Mouse (Mus musculus) embryonic facial prominence, embryonic 11.5 days (tissue): ENCODE measurements around the gene Rpp25l. TPM values are rescaled to one million over a fixed set of nuclear protein-coding genes. Genes with fewer than 3 reads are reported as not detected.
A peak's percentile ranks its signal among the peaks of the same experiment; 100 is the strongest.

Experiments
- ATAC-seq: fragments of 200-750 bp; cut with Nextera tagmentation; replicated peaks from 2 replicates; pipeline ENCODE4 v1.8.0; 2017; ENCODE audit warnings: low read depth; ENCODE audit not compliant: insufficient number of reproducible peaks, low FRiP score, low TSS enrichment
- DNase-seq: peaks from one replicate; pipeline ENCODE4 v3.0.0-alpha.2; 2015; ENCODE audit warnings: low spot score
- H3K27ac ChIP-seq: fragments of 300-500 bp; sonication (generic); replicated peaks from 2 replicates; pipeline ENCODE4 v1.5.1; 2014; ENCODE audit warnings: mild to moderate bottlenecking, low read depth, low read length, control low read depth
- H3K27me3 ChIP-seq: fragments of 300-500 bp; sonication (generic); 2 replicates; pipeline ENCODE4 v1.6.1; 2014; ENCODE audit warnings: mild to moderate bottlenecking, low read length, moderate library complexity, mixed read lengths; ENCODE audit not compliant: control insufficient read depth, insufficient read depth
- H3K36me3 ChIP-seq: fragments of 300-500 bp; sonication (generic); replicated peaks from 2 replicates; pipeline ENCODE4 v1.6.1; 2014; ENCODE audit warnings: low read depth, mild to moderate bottlenecking, low read length, moderate library complexity, mixed read lengths; ENCODE audit not compliant: control insufficient read depth, insufficient read depth
- H3K4me1 ChIP-seq: fragments of 300-500 bp; sonication (generic); 2 replicates; pipeline ENCODE4 v1.6.1; 2014; ENCODE audit warnings: low read length, mixed read lengths; ENCODE audit not compliant: control insufficient read depth, insufficient read depth
- H3K4me2 ChIP-seq: fragments of 300-500 bp; sonication (generic); 2 replicates; pipeline ENCODE4 v1.6.1; 2014; ENCODE audit warnings: low read depth, mild to moderate bottlenecking, control low read depth, low read length, moderate library complexity
- H3K4me3 ChIP-seq: fragments of 300-500 bp; sonication (generic); 2 replicates; pipeline ENCODE4 v1.5.1; 2014; ENCODE audit warnings: low read depth, low read length, control low read depth
- H3K9ac ChIP-seq: fragments of 300-500 bp; sonication (generic); replicated peaks from 2 replicates; pipeline ENCODE4 v1.6.1; 2014; ENCODE audit warnings: mild to moderate bottlenecking, control low read depth, low read length
- H3K9me3 ChIP-seq: fragments of 300-500 bp; sonication (generic); replicated peaks from 2 replicates; pipeline ENCODE4 v1.6.1; 2016; ENCODE audit warnings: mild to moderate bottlenecking, low read length, inconsistent platforms, mixed read lengths; ENCODE audit not compliant: control insufficient read depth
- WGBS: fragments of 180-500 bp; shearing (Covaris S2); extraction: QIAGEN DNeasy Blood & Tissue Kit; methylation state at CpG from one replicate; pipeline ENCODE4 v1.1.7; 2014; 5-methylcytosine and 5-hydroxymethylcytosine counted together
- polyA plus RNA-seq: library from polyadenylated mRNA; unstranded; fragments of >200 nt; fragmentation: Nextera tagmentation; extraction: Ambion mirVana; gene quantifications from 2 replicates; pipeline ENCODE4 v1.2.1, GENCODE M21; 2014

Rpp25l gene
- polyA plus RNA-seq, 1 experiment from 2014 or later = 89.4 TPM

DNA sequence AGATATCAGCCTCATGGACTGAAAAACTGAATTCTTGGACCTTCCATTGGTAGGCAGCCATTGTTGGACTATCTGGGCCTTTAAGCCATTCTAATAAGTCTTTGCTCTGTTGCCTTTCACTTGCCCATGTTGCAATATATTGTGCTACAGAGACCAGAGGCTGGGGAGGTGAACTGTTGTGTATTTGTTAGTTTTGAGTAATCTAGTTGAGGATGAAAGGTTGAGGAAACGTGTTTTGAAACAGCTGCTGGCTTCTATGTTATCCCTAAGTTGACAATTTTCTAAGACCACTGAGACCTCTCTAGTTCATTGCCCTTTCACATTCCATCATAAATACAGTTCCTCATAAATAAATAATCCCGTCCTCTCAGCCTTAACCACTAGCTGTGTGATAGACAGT is 30.8 kb upstream of the Rpp25l start:
- Histone ChIP-seq H3K9ac (no peak overlapping the region), H3K4me1 (no peaks in the 10 kb centered on the region), H3K27ac (no peak overlapping the region), H3K9me3 (0 out of 2 replicates have a peak, but pooled peaks cover 4% of the 10 kb centered on the region), H3K27me3 (no peaks in the 10 kb centered on the region), H3K4me3 (no peak overlapping the region), H3K4me2 (no peak overlapping the region), H3K36me3 (no peaks in the 10 kb centered on the region)
- DNase-seq (no peak), ATAC-seq (no peak)
- 86% methylated on average over 2 of the region's 2 CpGs for WGBS

DNA sequence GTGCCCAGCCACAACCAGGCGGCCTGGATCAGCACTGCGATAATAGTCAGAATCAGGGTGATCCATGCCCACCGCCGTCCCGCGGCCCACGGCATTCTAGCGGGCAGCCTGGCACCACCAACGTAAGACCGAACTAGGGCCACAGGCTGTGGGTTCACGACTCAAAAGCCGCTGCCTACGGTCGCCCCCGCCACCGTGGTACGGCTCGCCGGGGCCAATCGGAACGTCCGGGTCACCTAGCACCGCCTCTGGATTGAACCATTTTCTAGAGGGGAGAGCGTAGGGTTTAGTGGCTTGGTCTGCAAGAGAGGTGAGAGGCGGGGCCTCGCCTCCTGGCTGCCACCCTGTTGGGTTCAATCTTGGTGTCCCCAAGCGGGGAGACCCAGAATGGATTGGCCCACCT is 27.8 kb upstream of the Rpp25l start:
- Histone ChIP-seq H3K27ac (peak overlapping the region; percentile 15; the same call in 1 of the 2 replicates), H3K9ac (peak overlapping the region; percentile 68), H3K4me1 (no peaks in the 10 kb centered on the region), H3K36me3 (peaks cover 3% of the 10 kb centered on the region), H3K27me3 (no peaks in the 10 kb centered on the region), H3K4me2 (peak overlapping the region; percentile 75), H3K4me3 (peak overlapping the region; percentile 56), H3K9me3 (0 out of 2 replicates have a peak, but pooled peaks cover 4% of the 10 kb centered on the region)
- ATAC-seq (peak; percentile 93), DNase-seq (peak; percentile 98)
- under 1% methylated on average over 26 of the region's 27 CpGs for WGBS

- H3K27me3 ChIP-seq = no peaks in the 10 kb centered on the region
- peak overlapping the region; percentile 68 for H3K9ac ChIP-seq
- 1% methylated on average over 48 of the region's 48 CpGs for WGBS
- peak overlapping the region; percentile 75 for H3K4me2 ChIP-seq
- H3K4me1 ChIP-seq = no peaks in the 10 kb centered on the region
- peak overlapping the region; percentile 56 for H3K4me3 ChIP-seq
- H3K27ac ChIP-seq = peak overlapping the region; percentile 15; the same call in 1 of the 2 replicates
- DNase-seq (peak; percentile 19), ATAC-seq (peak; percentile 81)
- peaks cover 3% of the 10 kb centered on the region for H3K36me3 ChIP-seq
- no peaks in the 10 kb centered on the region for H3K9me3 ChIP-seq
These were observed 27.2 kb upstream of the Rpp25l start for GRCm38 (mm10) chr4:41740380-41741157.

- Histone ChIP-seq H3K27me3 (no peaks in the 10 kb centered on the region), H3K36me3 (peaks cover 3% of the 10 kb centered on the region), H3K27ac (no peak overlapping the region), H3K9me3 (no peaks in the 10 kb centered on the region), H3K9ac (no peak overlapping the region), H3K4me3 (no peak overlapping the region), H3K4me2 (no peak overlapping the region), H3K4me1 (no peaks in the 10 kb centered on the region)
- ATAC-seq (no peak), DNase-seq (no peak)
- WGBS = 94% methylated on average over 13 of the region's 13 CpGs
These were observed 25.9 kb upstream of the Rpp25l start for GRCm38 (mm10) chr4:41739260-41739659.

DNA sequence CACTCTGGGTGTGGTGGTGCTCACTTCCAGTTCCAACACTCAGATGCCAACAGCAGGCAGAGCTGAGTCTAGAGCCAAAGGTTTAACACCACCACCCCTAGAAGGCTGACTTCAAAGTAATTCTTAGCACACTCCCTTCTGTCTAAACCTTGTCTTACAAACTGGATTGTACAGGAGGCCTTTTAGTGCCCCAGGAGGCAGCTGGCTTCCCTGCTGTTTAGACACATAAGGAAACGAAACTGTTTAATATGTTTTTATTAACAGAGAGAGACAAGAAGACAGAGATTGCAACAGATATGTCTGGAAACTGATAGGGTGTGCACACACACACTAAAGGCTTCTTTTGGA is 24.9 kb upstream of the Rpp25l start:
- Histone ChIP-seq H3K4me3 (no peak overlapping the region), H3K4me2 (no peak overlapping the region), H3K27ac (no peak overlapping the region), H3K9ac (no peak overlapping the region), H3K4me1 (no peaks in the 10 kb centered on the region), H3K27me3 (no peaks in the 10 kb centered on the region), H3K36me3 (peaks cover 3% of the 10 kb centered on the region), H3K9me3 (no peaks in the 10 kb centered on the region)
- ATAC-seq (no peak), DNase-seq (no peak)
- 67% methylated on average over 1 of the region's 1 CpGs for WGBS

DNA sequence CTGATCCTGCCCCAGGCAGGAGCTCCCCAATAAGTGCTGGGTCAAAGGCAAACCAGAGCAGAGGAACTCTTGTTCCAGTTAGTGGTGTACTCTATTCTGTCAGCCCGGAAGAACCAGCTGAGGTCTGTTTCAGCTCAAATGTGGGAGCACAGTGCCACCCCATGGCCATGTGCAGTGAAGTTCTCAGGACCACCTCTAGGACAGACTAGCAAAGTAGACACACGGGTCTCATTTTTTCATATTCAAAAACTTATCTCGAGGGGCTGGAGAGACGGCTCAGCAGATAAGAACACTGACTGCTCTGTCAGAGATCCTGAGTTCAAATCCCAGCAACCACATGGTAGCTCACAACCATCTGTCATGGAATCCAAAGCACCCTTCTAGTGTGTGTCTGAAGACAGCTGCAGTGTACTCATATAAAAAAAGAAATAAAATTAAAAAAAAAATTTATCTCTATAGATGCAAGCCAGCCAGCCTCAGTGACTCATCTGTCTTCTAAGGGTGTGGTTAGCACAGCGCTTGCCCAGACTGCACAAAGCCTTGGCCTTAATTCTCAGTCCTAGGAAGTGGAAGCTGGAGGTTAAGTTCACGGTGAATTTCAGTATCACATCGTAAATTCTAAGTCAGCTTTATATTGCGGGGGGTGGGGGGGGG is 24.4 kb upstream of the Rpp25l start:
- no peaks in the 10 kb centered on the region for H3K9me3 ChIP-seq
- ATAC-seq (0 out of 2 replicates have a peak, but pooled peaks have one; percentile 20), DNase-seq (peak; percentile 80)
- peaks cover 1% of the 10 kb centered on the region; the same call in 1 of the 2 replicates for H3K27me3 ChIP-seq
- H3K4me1 ChIP-seq = no peaks in the 10 kb centered on the region
- H3K4me2 ChIP-seq = no peak overlapping the region
- no peak overlapping the region for H3K4me3 ChIP-seq
- 56% methylated on average over 8 of the region's 8 CpGs for WGBS
- H3K36me3 ChIP-seq = peaks cover 3% of the 10 kb centered on the region
- no peak overlapping the region for H3K27ac ChIP-seq
- H3K9ac ChIP-seq = no peak overlapping the region

- no peak within 1 kb of the TSS for H3K27ac ChIP-seq
- H3K36me3 ChIP-seq = no peaks in the 10 kb centered on the region
- DNase-seq = peak; percentile 47
- peaks cover 4% of the 10 kb centered on the region; the same call in 1 of the 2 replicates for H3K4me1 ChIP-seq
- no peak for ATAC-seq
- no peaks in the 10 kb centered on the region for H3K9me3 ChIP-seq
- peak within 1 kb of the TSS; percentile 29 for H3K4me3 ChIP-seq
- WGBS = 2% methylated on average over 50 of the region's 50 CpGs
- peaks cover 52% of the 10 kb centered on the region for H3K27me3 ChIP-seq
- H3K4me2 ChIP-seq = peak within 1 kb of the TSS; percentile 81
- peak within 1 kb of the TSS; percentile 14 for H3K9ac ChIP-seq
These were observed 17.9 kb upstream of the Rpp25l start, which contains the start of gene Arid3c for GRCm38 (mm10) chr4:41731052-41731765. Gene Arid3c (minus strand): TSS chr4:41731142.
